Mouse (Mus musculus) urinary bladder, postnatal 14 days (tissue): ENCODE data around the gene Plekhg2.
A peak's percentile ranks its signal among the peaks of the same experiment; 100 is the strongest.

Experiments used
- DNase-seq: peaks from one replicate; pipeline ENCODE4 v3.0.0; 2021; ENCODE audit warnings: low spot score

The Plekhg2 gene

GRCm38 (mm10) chr7:28335471-28335870, 36.9 kb downstream of the Plekhg2 start:
- DNase-seq: no peak

GRCm38 (mm10) chr7:28334534-28334933, 37.9 kb downstream of the Plekhg2 start:
- no peak for DNase-seq

DNA sequence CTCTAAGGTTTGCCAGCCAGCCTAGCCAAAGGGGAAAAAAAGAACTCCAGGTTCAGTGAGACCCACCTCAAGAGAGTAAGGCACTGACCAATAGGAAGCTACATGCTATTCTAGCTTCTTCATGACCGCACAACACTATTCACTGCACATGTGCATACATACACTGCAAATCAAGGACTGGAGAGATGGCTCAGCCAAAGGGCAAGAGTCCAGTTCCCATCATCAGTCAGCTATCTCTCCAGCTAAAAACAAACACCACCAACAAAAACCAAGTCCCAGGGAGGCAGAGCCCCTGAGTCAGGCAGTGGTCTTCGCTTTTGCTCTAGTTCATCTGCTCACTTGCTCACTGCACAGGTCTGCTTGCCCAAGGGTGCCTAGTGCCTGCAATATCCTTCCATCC, 44.1 kb downstream of the Plekhg2 start:
- DNase-seq: no peak

- DNase-seq: no peak
These were observed 45.9 kb downstream of the Plekhg2 start for GRCm38 (mm10) chr7:28326457-28326856.

GRCm38 (mm10) chr7:28325293-28325692, 47.1 kb downstream of the Plekhg2 start:
- DNase-seq: no peak

DNA sequence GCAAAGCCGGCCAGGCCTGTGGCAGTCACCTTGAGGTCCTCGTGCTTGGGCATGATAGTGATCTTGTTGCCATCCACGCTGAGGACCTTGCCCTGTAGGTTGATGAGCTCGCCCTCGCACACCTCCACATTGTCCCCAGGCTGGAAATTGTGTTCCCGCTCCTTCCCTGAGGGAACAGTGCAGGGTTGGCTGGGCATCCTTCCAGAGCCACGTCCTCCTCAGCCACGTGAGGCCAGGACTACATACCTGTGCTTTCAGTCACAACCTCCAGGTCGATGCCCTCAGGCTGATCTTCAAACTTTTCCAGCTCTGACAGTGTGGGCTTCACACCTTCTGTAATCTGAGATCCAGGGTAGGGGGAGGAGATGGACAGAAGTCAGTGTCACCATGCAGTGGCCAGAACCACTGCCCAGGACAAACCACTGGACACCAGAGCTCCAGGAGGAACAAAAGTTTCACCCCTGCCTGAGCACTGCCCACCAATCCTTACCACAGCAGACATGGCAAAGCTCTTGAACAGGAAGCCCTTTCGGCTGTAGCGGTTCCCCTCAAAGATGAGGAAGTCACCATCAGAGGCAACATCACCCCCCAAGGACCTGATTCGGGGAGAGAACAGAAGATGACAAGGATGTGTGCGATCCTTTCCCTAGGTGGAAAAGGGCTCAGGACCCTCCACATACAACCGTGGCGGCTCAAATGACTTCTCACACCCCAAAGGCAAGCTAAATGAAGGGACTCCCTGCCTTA, 50.3 kb downstream of the Plekhg2 start:
- DNase-seq: no peak

- DNase-seq: no peak
These were observed 53.7 kb downstream of the Plekhg2 start for GRCm38 (mm10) chr7:28318714-28319113.

DNA sequence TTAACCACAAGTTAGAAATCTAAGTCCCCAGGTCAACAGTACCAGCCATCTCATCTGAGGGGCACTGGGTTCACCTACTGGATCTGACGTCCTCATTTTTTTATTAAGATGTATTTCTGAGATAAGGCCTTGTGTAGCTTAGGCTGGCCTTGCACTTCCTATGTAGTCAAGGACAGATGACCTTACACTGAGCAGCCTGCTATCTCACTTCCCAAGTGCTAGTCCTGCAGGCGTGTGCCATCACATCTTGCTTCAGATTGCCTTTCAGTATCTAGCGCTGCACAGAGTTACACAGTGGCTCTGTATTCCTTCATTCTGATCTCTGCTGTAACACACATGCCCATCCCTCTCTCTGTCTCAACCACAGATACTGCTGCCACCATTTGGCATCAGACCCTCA, 54.4 kb downstream of the Plekhg2 start:
- no peak for DNase-seq

GRCm38 (mm10) chr7:28311926-28312543, 60.4 kb downstream of the Plekhg2 start, which contains the start of gene Timm50:
TSS of gene Timm50 (minus strand) at chr7:28312072.
- DNase-seq: peak; percentile 98

DNA sequence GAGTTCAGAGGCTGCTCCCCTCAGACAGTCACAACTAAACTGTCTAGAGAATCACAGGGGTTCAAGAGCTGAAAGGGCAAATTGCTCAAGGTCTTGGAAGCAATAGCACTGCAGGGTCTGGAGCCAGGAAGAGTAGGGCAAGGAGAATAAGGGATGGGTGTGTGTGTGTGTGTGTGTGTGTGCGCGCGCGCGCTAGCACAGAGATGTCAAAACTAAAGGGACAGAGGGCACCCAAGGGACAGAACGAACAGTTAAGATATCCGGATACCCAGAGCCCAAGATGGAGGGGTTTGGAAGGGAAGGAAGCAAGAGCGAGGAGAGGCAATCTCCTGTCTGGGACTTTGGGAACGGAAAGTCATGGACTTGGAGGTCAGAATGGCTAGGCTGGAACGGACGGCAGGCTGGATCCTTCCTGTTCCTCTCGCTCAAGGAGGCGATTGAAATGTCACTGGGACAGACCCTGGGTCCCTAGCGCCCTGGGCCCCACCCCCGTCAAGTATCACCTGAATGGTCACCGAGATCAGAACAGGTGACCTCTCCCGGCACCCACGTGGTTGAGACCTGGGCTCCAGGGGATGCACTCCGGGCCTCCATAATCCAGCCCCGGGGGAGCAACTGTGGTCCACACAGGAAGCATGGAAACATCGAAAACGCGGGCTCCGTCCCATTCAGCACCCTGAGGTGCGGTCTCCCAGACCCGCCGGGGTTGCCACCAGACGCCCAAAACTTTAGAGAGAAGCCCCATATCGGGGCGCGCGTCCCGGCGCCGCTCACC, 61.1 kb downstream of the Plekhg2 start:
- DNase-seq: no peak

- no peak for DNase-seq
These were observed 62.7 kb downstream of the Plekhg2 start for GRCm38 (mm10) chr7:28309737-28310136.
